Mouse (Mus musculus) heart, embryonic 14.5 days (tissue): Measurements from ENCODE around the gene Brd3os. TPM values are rescaled to one million over a fixed set of nuclear protein-coding genes. Genes with fewer than 3 reads are reported as not detected.

ENCODE experiments used
- ATAC-seq: fragments of 200-750 bp; cut with Nextera tagmentation; 2 replicates; pipeline ENCODE4 v1.8.0; 2017; ENCODE audit warnings: low read depth, moderate TSS enrichment; ENCODE audit not compliant: insufficient number of reproducible peaks, insufficient read depth, low FRiP score
- H3K27ac ChIP-seq, 2 experiments: fragments of 200-500 bp in 1 of 2; fragments of 300-500 bp in 1 of 2; sonication (generic) in 1 of 2; replicated peaks in 1 of 2; 2 replicates each; pipeline ENCODE4 v1.5.1; 2012 to 2014; ENCODE audit warnings: low read depth in 2 of 2, low read length in 2 of 2, control low read depth in 1 of 2, mild to moderate bottlenecking in 1 of 2, mixed read lengths in 1 of 2; ENCODE audit not compliant: control insufficient read depth in 1 of 2, insufficient read depth in 1 of 2
- H3K27me3 ChIP-seq: fragments of 300-500 bp; sonication (generic); 2 replicates; pipeline ENCODE4 v1.6.1; 2014; ENCODE audit warnings: mild to moderate bottlenecking, low read length, control low read depth; ENCODE audit not compliant: control insufficient read depth, insufficient read depth
- H3K36me3 ChIP-seq: fragments of 300-500 bp; sonication (generic); 2 replicates; pipeline ENCODE4 v1.6.1; 2014; ENCODE audit warnings: mild to moderate bottlenecking, control low read depth, low read length, mixed read lengths; ENCODE audit not compliant: control insufficient read depth, insufficient read depth
- H3K4me1 ChIP-seq, 2 experiments: fragments of 200-500 bp in 1 of 2; fragments of 300-500 bp in 1 of 2; sonication (generic) in 1 of 2; 2 replicates each; pipeline ENCODE4 v1.6.1; 2012 to 2014; ENCODE audit warnings: low read length in 2 of 2, control low read depth in 1 of 2, mixed read lengths in 1 of 2; ENCODE audit not compliant: control insufficient read depth in 2 of 2, insufficient read depth in 2 of 2
- H3K4me2 ChIP-seq: fragments of 300-500 bp; sonication (generic); 2 replicates; pipeline ENCODE4 v1.6.1; 2014; ENCODE audit warnings: mild to moderate bottlenecking, low read length
- H3K4me3 ChIP-seq, 2 experiments: fragments of 200-500 bp in 1 of 2; fragments of 300-500 bp in 1 of 2; sonication (generic) in 1 of 2; 2 replicates each; pipeline ENCODE4 v1.5.1; 2012 to 2014; ENCODE audit warnings: low read length in 2 of 2, mild to moderate bottlenecking in 2 of 2, control low read depth in 1 of 2, low read depth in 1 of 2, moderate library complexity in 1 of 2; ENCODE audit not compliant: control insufficient read depth in 1 of 2, insufficient read depth in 1 of 2
- H3K9ac ChIP-seq: fragments of 300-500 bp; sonication (generic); 2 replicates; pipeline ENCODE4 v1.6.1; 2014; ENCODE audit warnings: mild to moderate bottlenecking, low read length
- H3K9me3 ChIP-seq: fragments of 300-500 bp; sonication (generic); 2 replicates; pipeline ENCODE4 v1.6.1; 2016; ENCODE audit warnings: low read length, control low read depth; ENCODE audit not compliant: control insufficient read depth
- WGBS: fragments of 180-500 bp; shearing (Covaris S2); extraction: QIAGEN DNeasy Blood & Tissue Kit; methylation state at CpG from one replicate; pipeline ENCODE4 v1.1.7; 2014; 5-methylcytosine and 5-hydroxymethylcytosine counted together
- polyA plus RNA-seq: library from polyadenylated mRNA; unstranded; fragments of >200 nt; fragmentation: Nextera tagmentation; extraction: Ambion mirVana; gene quantifications from 2 replicates; pipeline ENCODE4 v1.2.1, GENCODE M21; 2014

Brd3os gene
- polyA plus RNA-seq, 1 experiment from 2014 or later, result 4.6 TPM

DNA sequence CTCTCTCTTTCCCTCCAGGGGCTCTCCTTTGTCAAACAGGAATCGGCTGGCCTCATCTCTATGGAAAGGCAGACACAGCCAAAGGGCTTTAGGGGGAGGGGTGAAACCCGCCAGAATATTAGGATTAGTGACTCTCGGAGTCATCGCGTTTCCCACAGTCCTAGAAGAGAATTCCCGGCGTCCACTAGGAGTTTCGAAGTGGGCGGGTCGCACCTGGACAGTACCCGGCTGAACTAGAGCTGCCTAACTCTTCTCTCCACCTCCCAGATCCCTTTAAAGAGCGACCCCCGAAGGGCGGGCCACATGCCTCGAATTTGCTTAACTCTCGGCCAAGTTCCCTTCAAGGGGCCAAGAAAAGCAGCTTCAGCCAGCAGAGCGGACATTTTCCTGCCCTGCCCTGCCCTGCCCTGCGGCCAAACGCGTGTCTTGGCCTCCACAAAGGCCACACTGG, 16.9 kb upstream of the Brd3os start:
- peak overlapping the region; percentile 84 for H3K9ac ChIP-seq
- no peaks in the 10 kb centered on the region for H3K9me3 ChIP-seq
- peak overlapping the region; percentile 96 for H3K4me2 ChIP-seq
- peaks cover 6 to 10% of the 10 kb centered on the region in 2 experiments for H3K4me1 ChIP-seq
- peak overlapping the region; percentile 65 to 86 for H3K4me3 ChIP-seq
- H3K36me3 ChIP-seq, result no peaks in the 10 kb centered on the region
- no peak for ATAC-seq
- WGBS, result 2% methylated on average over 20 of the region's 20 CpGs
- 0 out of 4 replicates have a peak overlapping the region, but pooled peaks of 1 of the 2 experiments have one; percentile 2 for H3K27ac ChIP-seq
- H3K27me3 ChIP-seq, result peaks cover 3% of the 10 kb centered on the region; the same call in 1 of the 2 replicates

DNA sequence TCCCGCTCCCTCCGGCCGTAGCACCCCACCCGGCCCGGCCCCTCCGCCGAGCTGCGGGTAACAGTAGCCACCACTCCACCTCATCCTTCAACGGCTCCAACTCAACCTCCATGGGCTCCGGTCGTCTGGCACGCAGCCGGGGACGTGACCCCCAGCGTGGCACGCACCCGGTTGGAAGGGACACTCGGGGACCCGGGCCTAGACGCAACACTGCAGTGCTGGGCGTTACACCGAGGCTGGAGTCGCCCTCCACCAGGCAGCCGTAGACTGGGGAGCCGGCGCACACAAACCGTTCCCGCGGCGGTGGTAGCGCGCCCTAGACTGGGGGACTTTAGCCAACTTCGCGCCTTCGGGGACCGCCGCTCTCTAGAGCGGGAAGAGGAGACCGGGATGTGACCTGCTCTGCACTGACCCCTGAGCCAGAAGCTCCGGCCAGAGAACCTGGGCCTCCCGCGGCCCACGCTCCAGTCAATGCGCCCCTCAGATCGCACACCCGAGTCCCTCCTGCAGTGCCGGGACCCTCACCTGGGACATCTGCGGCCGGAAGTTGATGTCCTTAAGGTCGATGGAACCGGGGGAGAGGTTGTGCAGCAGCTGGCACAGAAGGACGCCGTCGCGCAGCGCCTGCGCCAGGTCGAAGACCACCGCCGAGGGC, 16.2 kb upstream of the Brd3os start:
- Histone ChIP-seq H3K27ac (peak overlapping the region in 1 of 2 experiments; percentile 55; a peak in 1 of 4 replicates), H3K4me2 (peak overlapping the region; percentile 96), H3K9me3 (no peaks in the 10 kb centered on the region), H3K36me3 (no peaks in the 10 kb centered on the region), H3K27me3 (peaks cover 3% of the 10 kb centered on the region; the same call in 1 of the 2 replicates), H3K4me1 (peaks cover 6 to 8% of the 10 kb centered on the region in 2 experiments; a peak in 3 of 4 replicates), H3K9ac (peak overlapping the region; percentile 84), H3K4me3 (peak overlapping the region; percentile 65 to 86)
- 0 out of 2 replicates have a peak, but pooled peaks have one; percentile 9 for ATAC-seq
- under 1% methylated on average over 59 of the region's 60 CpGs for WGBS

- H3K36me3 ChIP-seq, result no peaks in the 10 kb centered on the region
- peak overlapping the region; percentile 96 for H3K4me2 ChIP-seq
- H3K9ac ChIP-seq, result peak overlapping the region; percentile 84
- peaks cover 3% of the 10 kb centered on the region; the same call in 1 of the 2 replicates for H3K27me3 ChIP-seq
- peaks cover 6 to 8% of the 10 kb centered on the region in 2 experiments; a peak in 3 of 4 replicates for H3K4me1 ChIP-seq
- 0% methylated on average over 36 of the region's 64 CpGs for WGBS
- H3K9me3 ChIP-seq, result no peaks in the 10 kb centered on the region
- H3K27ac ChIP-seq, result peak overlapping the region in 1 of 2 experiments; percentile 55; a peak in 1 of 4 replicates
- peak; percentile 31 for ATAC-seq
- peak overlapping the region; percentile 65 to 86 for H3K4me3 ChIP-seq
These were observed 15.7 kb upstream of the Brd3os start for GRCm38 (mm10) chr2:27426406-27426854.

GRCm38 (mm10) chr2:27426855-27427457, 15.2 kb upstream of the Brd3os start, which contains the start of gene Vav2:
Vav2 (minus strand) TSS chr2:27427033.
- peaks cover 3% of the 10 kb centered on the region; the same call in 1 of the 2 replicates for H3K27me3 ChIP-seq
- H3K4me3 ChIP-seq, result peak within 1 kb of the TSS; percentile 65 to 86
- whole genome bisulfite sequencing, result 1% methylated on average over 56 of the region's 58 CpGs
- H3K9ac ChIP-seq, result peak within 1 kb of the TSS; percentile 84
- H3K36me3 ChIP-seq, result no peaks in the 10 kb centered on the region
- H3K27ac ChIP-seq, result peak within 1 kb of the TSS in 1 of 2 experiments; percentile 55; a peak in 1 of 4 replicates
- peak within 1 kb of the TSS; percentile 96 for H3K4me2 ChIP-seq
- peaks cover 6 to 8% of the 10 kb centered on the region in 2 experiments; a peak in 1 of 4 replicates for H3K4me1 ChIP-seq
- peak; percentile 94 for ATAC-seq
- H3K9me3 ChIP-seq, result no peaks in the 10 kb centered on the region

GRCm38 (mm10) chr2:27428071-27428470, 14.1 kb upstream of the Brd3os start:
- ATAC-seq, result no peak
- Histone ChIP-seq H3K9me3 (no peaks in the 10 kb centered on the region), H3K27me3 (peaks cover 3% of the 10 kb centered on the region; the same call in 1 of the 2 replicates), H3K4me1 (peaks cover 6 to 8% of the 10 kb centered on the region in 2 experiments; a peak in 1 of 4 replicates), H3K4me2 (no peak overlapping the region), H3K27ac (no peak overlapping the region), H3K36me3 (no peaks in the 10 kb centered on the region), H3K9ac (no peak overlapping the region), H3K4me3 (no peak overlapping the region)
- WGBS, result 0% methylated on average over 4 of the region's 4 CpGs

GRCm38 (mm10) chr2:27430621-27431020, 11.5 kb upstream of the Brd3os start:
- no peaks in the 10 kb centered on the region; the same call in 1 of the 2 replicates for H3K27me3 ChIP-seq
- peaks cover 5 to 8% of the 10 kb centered on the region in 2 experiments; a peak in 2 of 4 replicates for H3K4me1 ChIP-seq
- no peak overlapping the region for H3K4me2 ChIP-seq
- no peak for ATAC-seq
- WGBS, result 90% methylated on average over 7 of the region's 7 CpGs
- no peak overlapping the region for H3K27ac ChIP-seq
- H3K9me3 ChIP-seq, result no peaks in the 10 kb centered on the region
- H3K9ac ChIP-seq, result no peak overlapping the region
- no peaks in the 10 kb centered on the region for H3K36me3 ChIP-seq
- no peak overlapping the region for H3K4me3 ChIP-seq

- ATAC-seq, result no peak
- Histone ChIP-seq H3K4me1 (peaks cover 3 to 4% of the 10 kb centered on the region in 2 experiments; a peak in 3 of 4 replicates), H3K4me2 (no peak overlapping the region), H3K9ac (no peak overlapping the region), H3K27me3 (no peaks in the 10 kb centered on the region; the same call in 1 of the 2 replicates), H3K9me3 (no peaks in the 10 kb centered on the region), H3K27ac (no peak overlapping the region), H3K36me3 (no peaks in the 10 kb centered on the region), H3K4me3 (no peak overlapping the region)
- WGBS, result 64% methylated on average over 2 of the region's 2 CpGs
These were observed 9.5 kb upstream of the Brd3os start for GRCm38 (mm10) chr2:27432599-27432998.
